Mouse (Mus musculus) intestine, postnatal 0 days (tissue): Measurements from ENCODE around the gene Chchd6. TPM values are rescaled to one million over a fixed set of nuclear protein-coding genes. Genes with fewer than 3 reads are reported as not detected.
A peak's percentile ranks its signal among the peaks of the same experiment; 100 is the strongest.

Experiments used
- ATAC-seq: fragments of 200-750 bp; cut with Nextera tagmentation; 2 replicates; pipeline ENCODE4 v1.8.0; 2017; ENCODE audit warnings: mild to moderate bottlenecking, moderate TSS enrichment, moderate library complexity
- H3K27ac ChIP-seq: fragments of 300-500 bp; sonication (generic); 2 replicates; pipeline ENCODE4 v1.5.1; 2014; ENCODE audit warnings: mild to moderate bottlenecking, low read depth, low read length, moderate library complexity
- H3K27me3 ChIP-seq: fragments of 300-500 bp; sonication (generic); replicated peaks from 2 replicates; pipeline ENCODE4 v1.6.1; 2014; ENCODE audit warnings: low read length, mixed read lengths; ENCODE audit not compliant: control insufficient read depth, insufficient read depth
- H3K36me3 ChIP-seq: fragments of 300-500 bp; sonication (generic); 2 replicates; pipeline ENCODE4 v1.6.1; 2014; ENCODE audit warnings: mild to moderate bottlenecking, moderate library complexity; ENCODE audit not compliant: control insufficient read depth, insufficient read depth
- H3K4me1 ChIP-seq: fragments of 300-500 bp; sonication (generic); replicated peaks from 2 replicates; pipeline ENCODE4 v1.6.1; 2014; ENCODE audit warnings: antibody characterized with exemption, low read length, mixed read lengths; ENCODE audit not compliant: control insufficient read depth, insufficient read depth
- H3K4me2 ChIP-seq: fragments of 300-500 bp; sonication (generic); replicated peaks from 2 replicates; pipeline ENCODE4 v1.6.1; 2014; ENCODE audit warnings: low read depth, mild to moderate bottlenecking, moderate library complexity
- H3K4me3 ChIP-seq: fragments of 300-500 bp; sonication (generic); 2 replicates; pipeline ENCODE4 v1.5.1; 2014; ENCODE audit warnings: low read depth, low read length
- H3K9ac ChIP-seq: fragments of 300-500 bp; sonication (generic); 2 replicates; pipeline ENCODE4 v1.6.1; 2014; ENCODE audit warnings: mild to moderate bottlenecking, low read depth, low read length
- H3K9me3 ChIP-seq: fragments of 300-500 bp; sonication (generic); 2 replicates; pipeline ENCODE4 v1.6.1; 2016; ENCODE audit warnings: mixed run types; ENCODE audit not compliant: control insufficient read depth
- CTCF ChIP-seq: sonication (generic); IDR thresholded peaks from 2 replicates; pipeline ENCODE4 v1.5.1; 2016; ENCODE audit warnings: low read depth, mild to moderate bottlenecking, control low read depth, antibody characterized with exemption, moderate library complexity
- WGBS: fragments of 180-500 bp; shearing (Covaris S2); extraction: QIAGEN DNeasy Blood & Tissue Kit; methylation state at CpG from one replicate; pipeline ENCODE4 v1.1.7; 2014; 5-methylcytosine and 5-hydroxymethylcytosine counted together
- polyA plus RNA-seq: library from polyadenylated mRNA; unstranded; fragments of >200 nt; fragmentation: Nextera tagmentation; extraction: Ambion mirVana; gene quantifications from 2 replicates; pipeline ENCODE4 v1.2.1, GENCODE M21; 2015

The Chchd6 gene
- polyA plus RNA-seq, 1 experiment from 2014 or later = 15.5 TPM

- Histone ChIP-seq H3K4me3 (no peak overlapping the region), H3K4me2 (peak overlapping the region; percentile 32; the same call in 1 of the 2 replicates), H3K27ac (0 out of 2 replicates have a peak overlapping the region, but pooled peaks have one; percentile 21), H3K9ac (no peak overlapping the region), H3K27me3 (no peaks in the 10 kb centered on the region), H3K9me3 (no peaks in the 10 kb centered on the region), H3K36me3 (peaks cover 48% of the 10 kb centered on the region), H3K4me1 (peaks cover 8% of the 10 kb centered on the region)
- TF ChIP-seq CTCF = peak; percentile 25; the same call in 1 of the 2 replicates
- WGBS = 44% methylated on average over 10 of the region's 10 CpGs
- peak; percentile 73 for ATAC-seq
Observed at GRCm38 (mm10) chr6:89344613-89345485, 250.6 kb downstream of the Chchd6 start.

DNA sequence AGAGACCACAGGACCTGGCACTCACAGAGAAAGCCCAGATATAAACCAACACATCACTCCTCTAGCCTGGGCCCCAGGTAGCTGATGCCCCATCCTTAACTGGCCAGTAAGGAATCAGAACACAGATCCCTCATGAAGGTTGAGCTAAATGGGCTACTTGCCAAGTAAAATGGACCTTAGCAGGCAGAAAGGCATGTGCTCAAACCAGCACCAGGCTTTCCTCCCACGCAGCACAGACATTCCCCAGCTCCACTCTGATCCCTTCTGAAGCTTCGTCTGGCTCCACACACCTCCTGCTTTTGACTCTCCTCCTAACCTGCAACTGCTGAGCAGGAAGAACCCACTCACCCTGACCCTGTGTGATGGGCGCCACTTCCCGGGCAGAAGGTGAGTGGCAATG, 253.5 kb downstream of the Chchd6 start:
- ATAC-seq = no peak
- WGBS = 85% methylated on average over 4 of the region's 4 CpGs
- H3K4me1 ChIP-seq = peaks cover 8% of the 10 kb centered on the region
- H3K27me3 ChIP-seq = no peaks in the 10 kb centered on the region
- TF ChIP-seq CTCF = no peak
- H3K9me3 ChIP-seq = no peaks in the 10 kb centered on the region
- no peak overlapping the region for H3K4me3 ChIP-seq
- peaks cover 62% of the 10 kb centered on the region for H3K36me3 ChIP-seq
- H3K4me2 ChIP-seq = no peak overlapping the region
- no peak overlapping the region for H3K9ac ChIP-seq
- H3K27ac ChIP-seq = no peak overlapping the region

- WGBS = 84% methylated on average over 2 of the region's 2 CpGs
- no peaks in the 10 kb centered on the region for H3K9me3 ChIP-seq
- ATAC-seq = no peak
- H3K4me2 ChIP-seq = no peak overlapping the region
- H3K4me3 ChIP-seq = no peak overlapping the region
- H3K36me3 ChIP-seq = peaks cover 78% of the 10 kb centered on the region
- H3K27me3 ChIP-seq = no peaks in the 10 kb centered on the region
- no peak overlapping the region for H3K27ac ChIP-seq
- TF ChIP-seq CTCF = peak; percentile 34
- H3K4me1 ChIP-seq = no peaks in the 10 kb centered on the region
- H3K9ac ChIP-seq = no peak overlapping the region
Observed at GRCm38 (mm10) chr6:89339447-89339846, 256.0 kb downstream of the Chchd6 start.

GRCm38 (mm10) chr6:89338733-89339132, 256.7 kb downstream of the Chchd6 start:
- Histone ChIP-seq H3K4me2 (no peak overlapping the region), H3K9me3 (no peaks in the 10 kb centered on the region), H3K4me3 (no peak overlapping the region), H3K27ac (no peak overlapping the region), H3K9ac (no peak overlapping the region), H3K27me3 (no peaks in the 10 kb centered on the region), H3K36me3 (peaks cover 85% of the 10 kb centered on the region), H3K4me1 (no peaks in the 10 kb centered on the region)
- WGBS = 94% methylated on average over 8 of the region's 8 CpGs
- no peak for TF ChIP-seq CTCF
- ATAC-seq = no peak

DNA sequence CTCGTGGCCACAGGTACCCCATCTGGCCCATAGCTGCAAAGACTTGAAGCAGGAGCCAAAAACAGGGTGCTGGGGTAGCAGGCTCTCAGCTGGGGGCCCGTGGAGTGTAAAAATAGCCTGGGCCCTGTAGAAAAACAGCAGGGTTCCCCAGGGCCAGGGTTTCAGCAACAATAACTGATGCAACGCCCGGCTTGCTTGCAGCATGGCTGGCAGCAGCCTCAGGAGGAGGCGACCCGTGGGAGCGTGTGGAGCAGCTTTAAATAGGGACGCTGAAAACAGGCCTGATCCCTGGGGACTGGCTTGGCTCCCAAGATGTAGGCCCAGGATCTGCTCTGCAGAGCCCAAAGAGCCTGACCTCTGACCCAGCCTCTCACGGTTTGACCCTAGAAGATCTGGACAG, 257.9 kb downstream of the Chchd6 start:
- 88% methylated on average over 9 of the region's 9 CpGs for WGBS
- no peak for TF ChIP-seq CTCF
- Histone ChIP-seq H3K9ac (no peak overlapping the region), H3K9me3 (no peaks in the 10 kb centered on the region), H3K27me3 (no peaks in the 10 kb centered on the region), H3K4me1 (no peaks in the 10 kb centered on the region), H3K4me3 (no peak overlapping the region), H3K27ac (no peak overlapping the region), H3K36me3 (peaks cover 90% of the 10 kb centered on the region), H3K4me2 (no peak overlapping the region)
- ATAC-seq = no peak

GRCm38 (mm10) chr6:89333964-89334702, 261.3 kb downstream of the Chchd6 start:
- no peak for TF ChIP-seq CTCF
- whole genome bisulfite sequencing = 81% methylated on average over 12 of the region's 12 CpGs
- Histone ChIP-seq H3K4me2 (no peak overlapping the region), H3K27ac (no peak overlapping the region), H3K9ac (no peak overlapping the region), H3K4me1 (no peaks in the 10 kb centered on the region), H3K27me3 (no peaks in the 10 kb centered on the region), H3K9me3 (no peaks in the 10 kb centered on the region), H3K36me3 (peaks cover 91% of the 10 kb centered on the region), H3K4me3 (no peak overlapping the region)
- no peak for ATAC-seq

Other genes starting within 250 kb of the Chchd6 start
- 8.7 and 9.2 TPM in 2 replicates for gene Plxna1, start 233.0 kb downstream of the Chchd6 start, polyA plus RNA-seq
- gene Txnrd3, start 48.3 kb upstream of the Chchd6 start, polyA plus RNA-seq = 6.6 and 7.3 TPM in 2 replicates
- not detected in 2 replicates for gene Vmn1r40, start 111.9 kb upstream of the Chchd6 start, polyA plus RNA-seq
- gene Vmn1r41, start 145.1 kb upstream of the Chchd6 start, polyA plus RNA-seq = not detected in 2 replicates